Mouse (Mus musculus) regulatory T cell (primary cell): ENCODE data around the gene Cyb561d2.
"Not testable (repeated sequence)": the region's sequence is repeated elsewhere in the genome, so short reads cannot be mapped to it uniquely, and the experiment has no call there.

ENCODE experiments used
- in situ Hi-C: fragments of 300-600 bp; cut with MboI, MseI; formaldehyde crosslinking; loops from one replicate; pipeline ENCODE4 v1.15.1; 2025; ENCODE audit warnings: high pct_unique_total_duplicates

Gene Cyb561d2

DNA sequence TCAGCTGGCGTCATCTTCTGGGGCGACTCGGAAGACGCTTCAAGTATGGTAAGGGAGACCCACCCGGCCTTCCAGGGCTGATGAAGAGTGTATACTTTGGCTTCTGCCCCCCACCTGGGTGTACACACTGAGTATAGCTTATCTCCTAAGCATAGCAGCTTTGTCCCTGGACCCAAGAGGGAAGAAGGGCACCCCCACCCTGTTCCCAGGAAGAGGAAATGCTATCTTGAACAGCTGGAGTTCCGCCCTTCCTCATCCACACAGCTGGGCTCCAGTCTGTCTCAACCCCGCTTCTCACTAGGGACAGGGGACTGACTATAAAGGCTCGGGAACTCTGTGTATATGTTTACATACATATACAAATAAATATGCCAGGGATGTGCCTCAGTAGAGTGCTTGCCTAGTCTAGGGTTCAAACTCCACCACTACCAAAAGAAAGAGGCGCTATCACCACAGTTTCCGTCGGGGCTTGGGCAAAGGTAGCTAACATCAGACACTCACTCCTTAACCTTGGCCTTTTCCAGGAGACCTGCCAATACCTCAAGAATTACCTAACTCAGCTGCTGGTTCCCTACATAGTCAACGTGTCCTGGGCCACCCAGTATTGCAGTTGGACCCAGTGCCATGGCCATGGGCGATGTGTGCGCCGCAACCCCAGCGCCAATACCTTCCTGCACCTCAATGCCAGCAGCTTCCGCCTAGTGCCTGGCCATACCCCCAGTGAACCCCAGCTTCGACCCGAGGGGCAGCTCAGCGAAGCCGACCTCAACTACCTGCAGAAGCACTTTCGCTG is 29.7 kb upstream of the Cyb561d2 start:
- in situ Hi-C loops: no loop called here

- in situ Hi-C loops: no loop called here
Measured at GRCm38 (mm10) chr9:107570845-107571244, 28.9 kb upstream of the Cyb561d2 start.

DNA sequence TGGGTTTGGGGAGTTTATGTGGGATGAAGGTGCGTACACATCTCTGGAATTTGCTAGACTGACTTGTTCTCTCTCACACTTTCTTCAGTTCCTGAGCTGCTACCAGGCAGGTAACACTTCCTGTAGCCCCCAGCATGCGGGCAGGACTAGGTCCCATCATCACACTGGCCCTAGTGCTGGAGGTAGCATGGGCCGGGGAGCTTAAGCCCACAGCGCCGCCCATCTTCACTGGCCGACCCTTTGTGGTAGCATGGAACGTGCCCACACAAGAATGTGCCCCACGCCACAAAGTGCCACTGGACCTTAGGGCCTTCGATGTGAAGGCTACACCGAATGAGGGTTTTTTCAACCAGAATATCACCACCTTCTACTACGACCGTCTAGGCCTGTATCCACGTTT is 28.0 kb upstream of the Cyb561d2 start:
- in situ Hi-C loops: no loop called here

- in situ Hi-C loops: no loop called here
Measured at GRCm38 (mm10) chr9:107569270-107569669, 27.3 kb upstream of the Cyb561d2 start.

DNA sequence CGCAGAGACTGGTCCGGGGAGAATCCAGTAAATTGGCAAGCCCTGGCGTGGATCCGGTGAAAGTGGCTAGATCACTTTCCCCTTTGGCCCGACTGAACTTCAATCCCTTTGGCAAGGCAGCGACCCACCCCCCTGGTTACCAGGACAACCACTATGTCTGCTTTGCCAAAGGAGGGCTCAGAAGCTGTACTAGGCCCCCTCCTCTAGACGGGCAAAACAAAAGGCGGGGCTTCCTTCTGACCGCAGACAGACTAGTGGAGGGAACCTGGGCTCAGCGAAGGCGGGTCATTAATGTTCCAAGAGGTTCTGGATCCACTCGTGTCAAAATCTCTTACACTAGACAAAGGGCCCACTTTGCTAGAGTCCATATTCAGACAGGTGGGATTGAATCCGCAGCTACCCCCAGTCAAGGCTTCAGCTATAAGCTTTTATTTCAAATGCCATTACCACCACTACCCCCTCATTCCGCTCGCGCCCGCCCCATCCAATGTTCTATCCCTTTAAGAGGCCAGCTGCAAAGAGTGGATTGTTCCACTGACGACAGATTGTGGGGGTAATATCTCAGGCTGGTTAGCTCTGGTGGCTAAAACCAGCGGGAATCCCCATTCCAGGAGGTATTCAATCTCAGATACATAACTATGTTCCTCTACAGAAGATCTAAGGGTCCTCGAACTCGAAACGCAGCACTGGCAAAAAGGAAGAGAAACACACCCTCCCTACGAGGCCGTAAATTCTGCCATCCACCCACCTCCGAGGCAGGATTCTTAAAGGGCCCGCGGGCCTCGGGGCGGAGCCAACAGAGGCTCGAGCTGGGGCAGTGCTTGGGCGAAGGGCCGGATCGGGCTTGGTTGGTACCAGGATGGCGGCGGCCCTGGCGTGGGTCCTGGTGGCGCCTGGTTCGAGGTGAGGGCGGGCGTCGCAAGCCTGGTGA is 26.6 kb upstream of the Cyb561d2 start:
- in situ Hi-C loops: no loop called here

DNA sequence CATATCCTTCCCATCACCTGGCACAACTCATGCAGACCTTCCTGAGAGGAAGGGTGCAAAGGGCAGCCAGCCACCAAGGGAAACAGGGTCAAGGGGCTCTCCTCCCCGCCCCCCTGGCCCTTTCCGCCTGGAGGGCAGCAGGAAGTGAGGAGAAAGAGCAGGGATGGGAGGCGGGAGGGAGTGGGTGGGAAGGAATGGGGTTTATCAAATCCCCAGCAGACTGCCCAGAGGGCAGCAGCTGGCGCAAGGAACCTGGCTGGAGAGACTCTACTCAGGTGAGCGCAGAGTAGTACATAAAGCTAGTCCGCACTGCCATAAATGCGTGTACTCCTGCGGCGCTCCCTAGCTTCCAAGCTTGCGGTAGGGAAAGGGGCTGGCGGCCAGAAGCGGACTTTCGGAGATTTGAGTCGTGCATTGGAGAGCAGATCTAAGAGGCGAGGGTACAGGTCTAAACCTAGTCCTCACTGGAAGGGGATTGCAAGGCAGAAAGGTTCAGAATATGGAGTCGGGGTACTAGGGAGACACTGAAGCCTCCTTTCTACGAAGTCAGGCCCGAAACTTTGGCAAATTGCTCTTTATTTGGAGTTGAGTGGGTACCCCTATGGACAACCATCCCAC is 25.8 kb upstream of the Cyb561d2 start, which contains the start of gene Hyal2:
Gene Hyal2, plus strand, starts transcription at position 244 of the 618 bp plus-strand sequence.
- in situ Hi-C loops: no loop called here

GRCm38 (mm10) chr9:107566855-107567254 is 24.9 kb upstream of the Cyb561d2 start:
- in situ Hi-C loops: no loop called here

- in situ Hi-C loops: no loop called here
Measured at GRCm38 (mm10) chr9:107566041-107566709, 24.2 kb upstream of the Cyb561d2 start.

DNA sequence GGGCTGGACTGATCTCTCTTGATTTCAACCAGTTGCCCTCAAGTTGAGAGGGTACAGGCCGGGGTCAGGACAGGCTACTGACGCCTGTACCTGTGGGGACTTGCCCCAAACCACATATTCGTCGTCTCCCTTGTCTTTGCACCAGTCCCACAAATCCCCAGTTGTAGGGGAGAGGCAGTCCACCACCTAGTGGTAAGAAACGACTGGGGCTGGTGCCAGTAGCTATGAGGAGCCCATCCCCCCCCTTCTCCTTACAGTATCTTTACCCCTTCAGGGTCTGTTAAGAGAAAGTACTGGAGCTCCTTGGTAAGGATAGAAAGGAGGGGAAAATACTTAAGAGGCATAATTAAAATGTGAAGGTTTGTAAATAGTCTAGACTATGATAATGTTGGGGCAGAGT is 23.6 kb upstream of the Cyb561d2 start:
- in situ Hi-C loops: not testable (repeated sequence)

DNA sequence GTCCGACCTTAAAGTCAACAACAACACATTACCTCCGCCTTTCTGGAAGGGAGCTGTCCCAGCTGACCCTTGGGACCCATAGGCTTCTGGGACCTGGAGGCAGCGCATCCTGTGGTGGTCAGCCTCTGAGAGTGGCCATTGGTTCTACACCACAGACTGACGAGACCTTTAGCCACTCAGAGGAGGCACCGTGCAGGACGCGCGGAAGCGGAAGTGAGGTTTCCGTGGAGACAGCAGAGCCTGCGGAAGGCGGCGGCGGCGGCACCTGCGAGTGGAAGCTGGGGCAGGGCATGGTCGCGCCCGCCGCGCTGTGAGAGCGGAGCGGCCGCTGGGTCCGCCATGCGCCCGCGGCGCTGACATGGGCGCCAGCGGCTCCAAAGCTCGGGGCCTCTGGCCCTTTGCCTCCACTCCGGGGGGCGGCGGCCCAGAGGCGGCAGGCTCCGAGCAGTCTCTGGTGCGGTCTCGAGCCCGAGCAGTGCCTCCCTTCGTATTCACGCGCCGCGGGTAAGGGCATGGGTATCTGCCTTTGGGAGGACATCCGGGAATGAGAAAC is 21.1 kb upstream of the Cyb561d2 start, which contains the start of gene Tusc2:
Gene Tusc2, plus strand, starts transcription at position 227 of the 553 bp plus-strand sequence.
- in situ Hi-C loops: no loop called here

- in situ Hi-C loops: no loop called here
Measured at GRCm38 (mm10) chr9:107556346-107556745, 14.4 kb upstream of the Cyb561d2 start.

GRCm38 (mm10) chr9:107555701-107556100 is 13.7 kb upstream of the Cyb561d2 start:
- in situ Hi-C loops: no loop called here

DNA sequence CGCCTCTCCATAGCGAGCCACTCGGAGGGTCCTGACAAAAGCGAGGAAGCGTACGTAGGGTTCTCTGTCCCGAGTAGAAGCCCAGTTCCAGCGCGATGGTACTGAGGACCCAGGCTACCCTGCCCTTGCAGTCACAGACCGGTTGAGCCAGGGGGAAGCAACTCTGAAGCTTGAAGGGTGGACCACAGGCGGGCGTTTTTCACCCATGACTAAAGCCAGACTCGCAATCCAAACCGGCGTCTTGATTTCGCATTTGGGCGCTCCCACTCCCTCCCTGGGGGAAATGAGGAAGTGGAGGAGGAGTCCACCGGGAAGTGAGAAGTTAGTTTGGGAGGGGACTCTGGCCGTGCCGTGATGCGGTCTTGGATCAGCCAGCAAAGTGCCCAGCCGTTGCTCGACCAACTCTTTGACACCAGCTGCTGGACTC is 13.1 kb upstream of the Cyb561d2 start:
- in situ Hi-C loops: no loop called here

DNA sequence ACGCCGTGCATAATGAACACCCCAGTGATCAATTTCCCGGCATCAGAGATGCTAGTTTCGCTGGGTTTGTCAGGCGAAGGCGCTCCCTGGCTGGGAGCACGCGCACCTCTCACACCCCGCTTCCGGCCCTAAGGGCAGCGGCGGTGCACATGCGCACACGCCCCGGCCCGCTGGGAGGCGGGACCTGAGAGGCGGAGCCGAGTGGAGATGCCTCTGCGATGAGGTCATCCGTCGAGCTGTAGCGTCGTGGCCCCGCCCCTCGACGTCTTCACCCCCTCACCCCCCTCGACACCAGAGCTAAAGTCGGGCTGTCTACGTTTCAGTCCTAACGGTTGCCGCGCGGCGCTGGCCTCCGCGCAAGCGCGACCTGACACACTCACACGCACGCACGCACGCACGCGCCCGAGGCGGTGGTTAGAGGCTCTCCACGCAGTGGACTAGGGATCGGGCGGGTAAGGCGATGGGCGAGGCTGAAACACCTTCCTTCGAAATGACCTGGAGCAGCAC is 12.4 kb upstream of the Cyb561d2 start:
- in situ Hi-C loops: loop anchor here (5.0 kb wide), 1 partner anchor 318 kb away; the partner anchor contains the start of gene Rbm6

DNA sequence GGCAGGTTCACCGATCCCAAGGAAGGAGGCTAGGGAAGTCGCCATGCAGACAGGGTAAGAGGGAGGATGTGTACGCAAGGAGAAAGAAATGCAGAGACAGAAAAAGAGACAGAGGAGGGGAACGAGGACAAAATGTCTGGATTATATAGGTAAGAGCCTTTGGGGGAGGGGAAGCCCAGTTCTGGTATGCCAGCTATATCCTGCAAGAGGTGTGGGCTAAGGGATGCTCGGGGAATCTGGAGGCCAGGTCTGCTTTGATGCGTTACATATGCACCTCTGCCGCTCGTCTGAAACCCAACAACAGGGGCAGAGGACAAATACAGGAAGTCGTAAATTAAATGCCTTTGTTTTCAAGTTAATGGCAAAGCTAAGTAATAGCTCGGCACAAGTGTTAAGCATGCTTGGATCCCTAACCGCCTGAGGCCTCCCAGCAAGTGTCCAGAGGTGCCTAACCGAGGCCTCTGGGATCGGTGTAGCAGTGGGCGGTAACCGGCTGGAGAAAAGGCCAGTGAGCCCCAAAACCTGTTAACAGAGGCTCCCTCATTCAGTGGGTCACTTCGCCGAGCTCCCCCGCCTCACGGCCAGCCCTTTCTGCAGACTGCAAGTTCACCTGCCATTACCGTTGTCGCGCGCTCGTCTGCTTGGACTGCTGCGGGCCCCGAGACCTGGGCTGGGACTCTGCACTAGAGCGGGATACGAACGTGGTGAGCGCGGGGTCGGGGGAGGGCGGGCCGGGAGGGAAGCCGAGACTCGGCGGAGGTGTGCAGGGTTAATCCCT is 11.7 kb upstream of the Cyb561d2 start:
- in situ Hi-C loops: loop anchor here (5.0 kb wide), 1 partner anchor 319 kb away; the partner anchor contains the start of gene Rbm6

DNA sequence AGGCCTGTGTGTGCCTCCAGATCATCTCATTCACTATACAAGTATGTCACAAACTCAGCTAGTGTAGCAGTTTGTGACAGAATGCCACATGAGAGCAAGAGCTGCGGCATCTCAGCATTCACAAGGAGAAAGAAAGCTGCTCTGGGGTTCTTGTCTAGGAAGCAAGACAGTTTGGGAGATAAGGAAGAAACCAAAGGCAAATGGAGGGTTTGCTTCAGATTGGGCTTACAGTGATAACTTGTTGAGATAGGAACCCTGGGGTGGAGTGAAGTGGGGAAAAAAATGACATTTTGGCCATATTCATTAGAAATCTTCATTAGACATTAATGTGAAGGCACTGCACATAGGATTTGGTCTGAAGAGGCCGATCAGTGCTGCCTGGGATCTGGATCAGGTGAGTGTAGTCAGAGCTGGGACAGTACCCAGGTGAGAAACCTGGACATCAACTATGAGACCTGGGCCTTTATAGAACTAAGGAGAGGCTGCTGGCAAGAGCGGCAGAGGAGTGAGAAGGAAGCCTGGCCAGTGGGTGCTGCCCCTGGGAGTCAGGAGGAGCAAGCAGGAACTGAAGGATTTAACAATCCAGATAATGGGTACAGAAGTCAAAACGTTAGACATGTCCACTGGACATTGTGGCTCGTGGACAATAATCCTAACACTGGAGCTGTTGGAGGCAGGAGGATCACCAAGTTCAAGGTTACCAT is 10.8 kb upstream of the Cyb561d2 start:
- in situ Hi-C loops: loop anchor here (5.0 kb wide), 1 partner anchor 319 kb away; the partner anchor contains the start of gene Rbm6

DNA sequence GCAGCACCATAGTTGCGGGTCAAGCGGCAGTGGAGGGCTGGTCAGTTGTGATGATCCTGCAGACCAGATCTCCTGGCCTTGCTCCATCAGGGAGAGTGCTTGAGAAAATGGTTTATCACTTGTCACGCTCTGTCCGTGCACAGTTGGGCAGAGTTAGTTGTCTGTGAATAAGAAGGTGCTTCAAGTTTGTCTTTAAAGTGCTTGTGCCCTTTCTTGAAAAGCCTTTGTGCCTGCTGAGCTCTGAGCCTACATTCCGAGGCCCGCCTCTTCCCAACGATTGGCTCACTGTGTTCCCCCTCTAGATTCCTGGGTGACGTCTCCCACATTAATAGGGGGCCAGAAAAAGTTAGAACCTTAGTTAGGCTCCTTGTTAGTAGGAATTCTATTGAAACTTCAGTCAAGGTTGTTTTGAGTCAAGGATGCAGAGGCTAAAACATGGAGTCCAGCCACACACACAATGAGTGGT is 9.9 kb upstream of the Cyb561d2 start:
- in situ Hi-C loops: loop anchor here (5.0 kb wide), 1 partner anchor 320 kb away; the partner anchor contains the start of gene Rbm6

- in situ Hi-C loops: loop anchor here (5.0 kb wide), 1 partner anchor 321 kb away; the partner anchor contains the start of gene Rbm6
Measured at GRCm38 (mm10) chr9:107551117-107551889, 9.3 kb upstream of the Cyb561d2 start, which contains the start of gene Rassf1. Gene Rassf1 (plus strand): TSS chr9:107551555.
